Mouse (Mus musculus): ENCODE results near the gene Hmga2. TPM values are rescaled to one million over a fixed set of nuclear protein-coding genes. Genes with fewer than 3 reads are reported as not detected.
"Not testable (repeated sequence)": the region's sequence is repeated elsewhere in the genome, so short reads cannot be mapped to it uniquely, and the experiment has no call there.

The Hmga2 gene
- polyA plus RNA-seq, 2 experiments from 2014 or later = 0.26 TPM; not detected in 1

GRCm38 (mm10) chr10:120339324-120339723 is 136.9 kb downstream of the Hmga2 start:
- ATAC-seq = no peak

- ATAC-seq = no peak
Measured at GRCm38 (mm10) chr10:120338841-120339240, 137.4 kb downstream of the Hmga2 start.

GRCm38 (mm10) chr10:120338431-120338830 is 137.8 kb downstream of the Hmga2 start:
- ATAC-seq = not testable (repeated sequence)

- no peak for ATAC-seq
Measured at GRCm38 (mm10) chr10:120327946-120328345, 148.3 kb downstream of the Hmga2 start.

GRCm38 (mm10) chr10:120323584-120324203 is 152.6 kb downstream of the Hmga2 start:
- ATAC-seq = peak; percentile 19

GRCm38 (mm10) chr10:120322815-120323214 is 153.5 kb downstream of the Hmga2 start:
- no peak for ATAC-seq

- ATAC-seq = no peak
Measured at GRCm38 (mm10) chr10:120319614-120320013, 156.7 kb downstream of the Hmga2 start.

Other genes with a start within 250 kb of the Hmga2 start
- gene Llph, start 249.4 kb downstream of the Hmga2 start, polyA plus RNA-seq (2017; shearing (Covaris generic)) = 10 to 100 TPM; 68.6 to 93.6 TPM

Measured in activated CD4-positive, CD25-positive, alpha-beta regulatory T cell, adult 4 months (primary cell).